Mouse (Mus musculus) bone marrow, adult 2 months (tissue): Measurements from ENCODE around the gene Dnajc13.

Experiments used
- CTCF ChIP-seq: fragments of 200-500 bp; IDR thresholded peaks from 2 replicates; pipeline ENCODE4 v1.5.1; 2011; ENCODE audit warnings: low read length, control low read depth; ENCODE audit not compliant: control insufficient read depth, insufficient read depth
- POLR2A ChIP-seq: fragments of 200-500 bp; IDR thresholded peaks from 2 replicates; pipeline ENCODE4 v1.6.1; 2011; ENCODE audit warnings: low read depth, mild to moderate bottlenecking, control low read depth, low read length, borderline replicate concordance; ENCODE audit not compliant: control insufficient read depth

GRCm38 (mm10) chr9:104277528-104278162, 14.9 kb upstream of the Dnajc13 start:
- TF ChIP-seq POLR2A (no peak), CTCF (peak; percentile 31; the same call in 1 of the 2 replicates)
